Mouse (Mus musculus) forebrain, embryonic 15.5 days (tissue): ENCODE data around the gene Ksr2. TPM values are rescaled to one million over a fixed set of nuclear protein-coding genes. Genes with fewer than 3 reads are reported as not detected.
A peak's percentile ranks its signal among the peaks of the same experiment; 100 is the strongest.

ENCODE experiments used
- ATAC-seq: fragments of 200-750 bp; cut with Nextera tagmentation; replicated peaks from 2 replicates; pipeline ENCODE4 v1.8.0; 2017; ENCODE audit warnings: mild to moderate bottlenecking, moderate TSS enrichment, moderate library complexity
- H3K27ac ChIP-seq: fragments of 300-500 bp; sonication (generic); replicated peaks from 2 replicates; pipeline ENCODE4 v1.5.1; 2015; ENCODE audit warnings: mild to moderate bottlenecking, inconsistent platforms
- H3K27me3 ChIP-seq: fragments of 300-500 bp; sonication (generic); 2 replicates; pipeline ENCODE4 v1.6.1; 2015; ENCODE audit warnings: inconsistent platforms
- H3K36me3 ChIP-seq: fragments of 300-500 bp; sonication (generic); 2 replicates; pipeline ENCODE4 v1.6.1; 2015; ENCODE audit warnings: mild to moderate bottlenecking, inconsistent platforms
- H3K4me1 ChIP-seq: fragments of 300-500 bp; sonication (generic); 2 replicates; pipeline ENCODE4 v1.6.1; 2015; ENCODE audit warnings: inconsistent platforms
- H3K4me2 ChIP-seq: fragments of 300-500 bp; sonication (generic); replicated peaks from 2 replicates; pipeline ENCODE4 v1.6.1; 2015; ENCODE audit warnings: mild to moderate bottlenecking, inconsistent platforms
- H3K4me3 ChIP-seq: fragments of 300-500 bp; sonication (generic); 2 replicates; pipeline ENCODE4 v1.5.1; 2015; ENCODE audit warnings: mild to moderate bottlenecking, inconsistent platforms
- H3K9ac ChIP-seq: fragments of 300-500 bp; sonication (generic); replicated peaks from 2 replicates; pipeline ENCODE4 v1.6.1; 2015; ENCODE audit warnings: mild to moderate bottlenecking, inconsistent platforms
- H3K9me3 ChIP-seq: fragments of 300-500 bp; sonication (generic); 2 replicates; pipeline ENCODE4 v1.6.1; 2016; ENCODE audit warnings: inconsistent platforms
- WGBS: fragments of 180-500 bp; shearing (Covaris S2); methylation state at CpG from one replicate; pipeline ENCODE4 v1.1.7; 2015; ENCODE audit warnings: mixed read lengths; 5-methylcytosine and 5-hydroxymethylcytosine counted together
- polyA plus RNA-seq: library from polyadenylated mRNA; unstranded; fragments of >200 nt; fragmentation: Nextera tagmentation; extraction: Ambion mirVana; gene quantifications from 2 replicates; pipeline ENCODE4 v1.2.1, GENCODE M21; 2015

Ksr2 gene
- polyA plus RNA-seq, 1 experiment from 2014 or later = 5.5 TPM

DNA sequence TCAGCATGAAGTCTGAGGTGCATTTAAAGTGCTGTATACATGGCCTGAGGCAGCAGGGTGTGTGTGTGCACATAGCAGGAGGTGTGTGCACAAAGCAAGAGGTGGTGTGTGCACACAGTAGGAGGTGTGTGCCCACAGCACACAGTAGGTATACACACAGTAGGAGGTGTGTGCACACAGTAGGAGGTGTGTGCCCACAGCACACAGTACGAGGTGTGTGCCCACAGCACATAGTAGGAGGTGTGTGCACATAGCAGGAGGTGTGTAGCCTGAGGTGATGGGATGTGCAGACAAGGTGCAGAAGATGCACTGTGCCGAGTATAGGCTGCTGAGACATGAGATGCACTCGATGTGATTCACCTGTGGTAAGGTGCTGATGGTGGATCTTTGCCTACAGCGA lies 140.7 kb downstream of the Ksr2 start:
- H3K27ac ChIP-seq = no peak overlapping the region
- no peak overlapping the region for H3K4me2 ChIP-seq
- H3K36me3 ChIP-seq = no peaks in the 10 kb centered on the region
- no peak overlapping the region for H3K4me3 ChIP-seq
- ATAC-seq = no peak
- H3K9ac ChIP-seq = no peak overlapping the region
- 86% methylated on average over 4 of the region's 4 CpGs for WGBS
- no peaks in the 10 kb centered on the region for H3K27me3 ChIP-seq
- H3K9me3 ChIP-seq = no peaks in the 10 kb centered on the region
- H3K4me1 ChIP-seq = no peaks in the 10 kb centered on the region

DNA sequence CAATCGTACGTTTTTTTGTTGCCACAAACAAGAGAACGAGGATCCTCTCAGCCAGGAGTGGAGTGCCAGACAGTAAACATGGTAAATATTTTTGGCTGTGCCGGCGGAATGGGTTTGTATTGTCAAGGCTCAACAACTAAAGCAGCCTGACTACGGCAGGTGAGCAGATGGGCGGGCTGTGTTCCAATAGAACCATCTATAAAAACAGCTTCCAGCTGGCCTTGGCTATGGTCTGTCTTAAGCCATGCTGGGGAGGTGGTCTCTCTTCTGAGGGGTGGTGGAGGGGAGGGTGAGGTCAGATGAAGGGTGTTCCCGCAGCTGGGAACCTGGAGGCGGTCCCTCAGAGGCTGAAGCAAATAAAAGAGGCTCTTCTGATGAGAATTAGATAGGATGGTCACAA lies 142.8 kb downstream of the Ksr2 start:
- Histone ChIP-seq H3K9me3 (no peaks in the 10 kb centered on the region), H3K4me1 (no peaks in the 10 kb centered on the region), H3K36me3 (no peaks in the 10 kb centered on the region), H3K27ac (peak overlapping the region; percentile 21), H3K27me3 (no peaks in the 10 kb centered on the region), H3K9ac (no peak overlapping the region), H3K4me2 (no peak overlapping the region), H3K4me3 (no peak overlapping the region)
- ATAC-seq = peak; percentile 61
- WGBS = 53% methylated on average over 9 of the region's 9 CpGs

DNA sequence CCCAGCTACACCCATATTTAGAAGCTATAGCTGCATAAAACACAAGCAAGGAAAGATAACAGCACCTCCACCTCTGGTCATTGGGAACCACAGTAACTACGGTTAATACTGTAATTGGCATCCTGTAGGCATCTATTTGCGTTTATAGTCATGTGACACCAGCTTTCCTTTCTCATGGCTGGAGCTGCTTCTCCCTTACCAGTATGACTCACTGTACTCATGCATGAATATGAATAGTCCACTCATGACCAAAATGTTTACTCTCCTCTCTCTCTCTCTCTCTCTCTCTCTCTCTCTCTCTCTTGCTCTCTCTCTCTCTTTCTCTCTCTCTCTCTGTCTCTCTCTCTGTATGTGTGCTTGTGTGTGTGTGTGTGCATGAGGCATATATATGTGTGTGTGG lies 147.3 kb downstream of the Ksr2 start:
- Histone ChIP-seq H3K4me3 (no peak overlapping the region), H3K27me3 (no peaks in the 10 kb centered on the region), H3K4me2 (no peak overlapping the region), H3K27ac (no peak overlapping the region), H3K9me3 (no peaks in the 10 kb centered on the region), H3K9ac (no peak overlapping the region), H3K36me3 (no peaks in the 10 kb centered on the region), H3K4me1 (peaks cover 1% of the 10 kb centered on the region)
- no peak for ATAC-seq
- WGBS = 86% methylated on average over 2 of the region's 2 CpGs

DNA sequence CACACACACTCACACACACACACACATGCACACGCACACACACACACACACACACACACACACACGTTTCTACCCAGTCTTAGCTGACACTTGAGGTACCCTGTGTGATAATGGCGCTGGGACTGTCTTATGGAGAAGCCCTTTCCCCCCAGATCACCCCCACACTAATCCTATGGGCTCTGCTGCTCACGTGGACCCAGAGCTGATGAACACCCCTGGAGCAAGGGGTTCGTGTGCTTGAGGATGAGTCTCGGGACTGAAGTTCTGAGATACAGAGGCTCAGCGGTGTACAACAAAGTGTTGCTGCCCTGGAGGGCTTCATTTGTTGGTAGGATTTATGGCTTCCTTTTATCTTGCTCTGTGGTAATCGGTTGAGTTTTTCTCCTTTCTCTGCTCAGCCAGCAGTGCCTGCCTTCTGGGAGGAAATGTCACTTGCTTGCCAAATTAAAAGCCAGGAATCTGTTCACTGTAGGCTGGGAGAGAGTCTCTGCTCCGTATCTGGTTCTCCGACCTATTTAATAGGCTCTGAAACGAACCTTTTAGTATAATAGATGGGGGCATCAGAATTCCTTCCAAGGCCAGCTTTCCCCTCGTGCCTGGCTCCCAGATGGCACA lies 152.4 kb downstream of the Ksr2 start:
- 0 out of 2 replicates have a peak, but pooled peaks have one; percentile 16 for ATAC-seq
- Histone ChIP-seq H3K9ac (no peak overlapping the region), H3K4me1 (peaks cover 8% of the 10 kb centered on the region), H3K27ac (peak overlapping the region; percentile 84), H3K36me3 (no peaks in the 10 kb centered on the region), H3K27me3 (no peaks in the 10 kb centered on the region), H3K4me2 (no peak overlapping the region), H3K4me3 (no peak overlapping the region), H3K9me3 (no peaks in the 10 kb centered on the region)
- WGBS = 47% methylated on average over 12 of the region's 12 CpGs

DNA sequence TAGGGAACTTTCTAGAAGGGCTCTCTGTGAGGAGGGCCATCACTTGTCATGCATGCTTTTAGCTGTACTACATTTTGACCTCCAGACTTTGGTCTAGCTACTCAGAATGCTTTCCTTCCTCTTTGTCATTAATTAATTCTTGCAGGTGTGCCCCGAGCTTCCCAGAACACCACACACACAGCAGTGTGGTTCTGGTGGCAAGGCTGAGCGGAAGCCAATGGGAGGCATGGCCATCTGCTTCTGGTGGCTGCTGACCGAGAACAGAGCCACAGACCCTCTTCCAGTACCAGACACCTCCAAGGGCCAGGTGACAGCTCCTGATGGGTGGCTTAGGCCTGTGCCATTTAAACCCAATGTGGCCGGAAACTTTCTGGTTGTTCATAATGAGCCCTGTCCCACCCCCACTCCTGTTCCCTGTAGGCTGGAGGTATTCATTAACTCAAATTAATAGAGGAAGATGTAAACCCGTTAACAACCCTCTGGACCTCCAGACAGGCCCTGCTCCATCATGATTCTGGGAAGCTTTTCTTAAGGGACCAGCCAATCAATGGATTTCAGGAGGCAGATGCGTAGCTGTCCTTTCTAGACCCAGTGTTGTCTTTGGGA lies 155.5 kb downstream of the Ksr2 start:
- Histone ChIP-seq H3K27me3 (no peaks in the 10 kb centered on the region), H3K4me1 (peaks cover 12% of the 10 kb centered on the region), H3K9ac (no peak overlapping the region), H3K27ac (no peak overlapping the region), H3K4me2 (no peak overlapping the region), H3K9me3 (no peaks in the 10 kb centered on the region), H3K4me3 (no peak overlapping the region), H3K36me3 (no peaks in the 10 kb centered on the region)
- no peak for ATAC-seq
- WGBS = 71% methylated on average over 6 of the region's 6 CpGs

DNA sequence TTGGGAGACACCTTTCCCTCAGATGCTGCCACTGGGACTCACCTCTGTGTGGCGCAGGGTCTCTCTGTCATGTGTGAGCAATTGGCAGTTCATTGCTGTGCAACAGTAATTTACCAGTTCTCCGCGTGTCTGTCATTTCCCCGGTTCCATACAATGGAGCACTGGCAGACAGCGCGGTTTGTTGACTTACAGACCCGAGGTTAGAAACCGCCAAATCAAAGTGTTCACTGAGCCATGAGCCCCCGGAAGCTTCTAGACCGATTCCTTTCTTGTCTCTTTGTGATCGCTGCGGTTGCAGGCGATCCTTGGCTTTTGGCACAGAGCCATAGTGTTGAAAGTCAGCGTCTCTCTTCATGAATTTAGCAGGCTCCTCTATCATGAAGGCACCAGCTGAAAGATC lies 158.6 kb downstream of the Ksr2 start:
- no peaks in the 10 kb centered on the region for H3K27me3 ChIP-seq
- 57% methylated on average over 14 of the region's 14 CpGs for WGBS
- no peak overlapping the region for H3K9ac ChIP-seq
- ATAC-seq = 0 out of 2 replicates have a peak, but pooled peaks have one; percentile 19
- H3K36me3 ChIP-seq = no peaks in the 10 kb centered on the region
- no peak overlapping the region for H3K4me2 ChIP-seq
- no peak overlapping the region for H3K4me3 ChIP-seq
- 0 out of 2 replicates have a peak, but pooled peaks cover 5% of the 10 kb centered on the region for H3K4me1 ChIP-seq
- H3K9me3 ChIP-seq = no peaks in the 10 kb centered on the region
- H3K27ac ChIP-seq = no peak overlapping the region

DNA sequence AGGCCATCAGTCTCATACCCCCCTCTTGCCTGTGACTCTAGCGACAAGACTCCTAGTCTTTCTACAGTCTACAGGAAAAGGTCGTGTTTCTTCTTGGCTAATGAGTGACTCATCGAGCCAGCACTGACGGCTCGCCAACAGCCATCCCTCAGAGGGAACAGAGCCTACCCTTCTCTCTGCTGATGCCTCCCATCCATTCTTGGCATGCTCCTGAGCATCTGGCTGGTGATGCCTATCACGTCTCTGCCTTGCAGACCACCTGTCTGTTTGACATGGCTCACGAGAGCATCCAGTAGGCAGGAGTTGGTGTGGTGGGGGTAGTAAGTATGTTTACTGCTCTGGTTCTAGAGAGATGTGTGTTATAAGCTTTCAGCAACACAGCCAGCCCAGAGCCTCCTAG lies 161.1 kb downstream of the Ksr2 start:
- no peaks in the 10 kb centered on the region for H3K36me3 ChIP-seq
- 0 out of 2 replicates have a peak, but pooled peaks cover 5% of the 10 kb centered on the region for H3K4me1 ChIP-seq
- 65% methylated on average over 7 of the region's 7 CpGs for WGBS
- no peak for ATAC-seq
- no peak overlapping the region for H3K4me3 ChIP-seq
- H3K27me3 ChIP-seq = no peaks in the 10 kb centered on the region
- no peaks in the 10 kb centered on the region for H3K9me3 ChIP-seq
- H3K27ac ChIP-seq = 0 out of 2 replicates have a peak overlapping the region, but pooled peaks have one; percentile 2
- no peak overlapping the region for H3K4me2 ChIP-seq
- H3K9ac ChIP-seq = no peak overlapping the region

DNA sequence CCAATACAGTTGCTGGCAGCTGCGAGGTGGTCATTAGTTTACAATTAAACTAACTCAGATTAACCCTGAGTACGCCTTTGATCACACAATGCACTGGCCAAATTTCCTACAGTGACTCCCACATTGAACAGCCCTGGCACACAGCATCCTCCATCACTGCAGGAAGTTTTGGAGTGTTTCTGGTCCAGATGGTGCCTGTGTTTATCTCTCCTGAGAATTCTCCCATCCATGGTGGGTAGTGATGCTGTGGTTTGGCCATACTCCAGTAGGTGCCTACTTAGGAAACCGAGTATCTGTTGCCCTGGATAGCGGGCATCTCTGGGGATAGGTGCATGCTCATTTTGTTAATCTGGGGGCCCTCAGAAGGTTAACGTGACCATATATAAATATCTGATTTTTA lies 163.8 kb downstream of the Ksr2 start:
- H3K9me3 ChIP-seq = no peaks in the 10 kb centered on the region
- H3K4me3 ChIP-seq = no peak overlapping the region
- no peak overlapping the region for H3K4me2 ChIP-seq
- no peak overlapping the region for H3K27ac ChIP-seq
- no peak overlapping the region for H3K9ac ChIP-seq
- H3K4me1 ChIP-seq = 0 out of 2 replicates have a peak, but pooled peaks cover 3% of the 10 kb centered on the region
- H3K27me3 ChIP-seq = no peaks in the 10 kb centered on the region
- no peaks in the 10 kb centered on the region for H3K36me3 ChIP-seq
- 80% methylated on average over 5 of the region's 5 CpGs for WGBS
- ATAC-seq = no peak

DNA sequence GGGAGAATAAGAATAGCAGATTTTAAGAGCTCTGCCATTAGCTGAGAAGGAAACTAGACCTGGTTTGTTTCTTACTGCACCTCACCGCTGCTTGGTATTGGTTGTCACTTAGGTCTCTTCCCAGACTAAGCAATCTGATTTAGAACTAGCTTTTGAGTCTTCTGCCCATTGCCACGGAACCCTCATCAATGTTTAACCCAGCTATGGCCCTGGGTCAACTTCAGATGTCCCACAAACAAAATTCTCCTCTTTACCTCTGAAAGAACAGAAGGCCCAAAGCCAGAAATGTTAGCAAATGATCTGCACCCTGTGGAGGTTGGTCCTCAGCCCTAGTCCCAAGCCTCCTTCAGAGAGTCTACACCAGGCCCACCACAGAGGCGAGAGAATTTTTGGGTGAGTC lies 167.9 kb downstream of the Ksr2 start:
- Histone ChIP-seq H3K36me3 (no peaks in the 10 kb centered on the region), H3K4me3 (no peak overlapping the region)
- WGBS = 94% methylated on average over 3 of the region's 3 CpGs

DNA sequence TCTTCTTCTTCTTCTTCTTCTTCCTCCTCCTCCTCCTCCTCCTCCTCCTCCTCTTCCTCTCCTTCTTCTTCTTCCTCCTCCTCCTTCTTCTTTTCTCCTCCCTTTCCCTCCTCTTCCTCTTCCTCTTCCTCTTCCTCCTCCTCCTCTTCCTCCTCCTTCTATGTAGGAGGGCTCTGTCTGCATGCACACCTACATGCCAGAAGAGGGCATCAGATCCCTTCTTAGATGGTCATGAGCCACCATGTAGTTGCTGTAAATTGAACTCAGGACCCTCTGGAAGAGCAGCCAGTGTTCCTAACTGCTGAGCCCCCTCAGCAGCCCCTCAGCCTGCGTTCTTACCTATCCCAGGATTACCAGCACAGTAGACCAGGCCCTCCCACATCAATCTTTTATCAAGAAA lies 170.6 kb downstream of the Ksr2 start:
- H3K4me3 ChIP-seq = no peak overlapping the region
- H3K27ac ChIP-seq = no peak overlapping the region
- no peak overlapping the region for H3K9ac ChIP-seq
- no peaks in the 10 kb centered on the region for H3K36me3 ChIP-seq
- H3K4me2 ChIP-seq = no peak overlapping the region
- no peaks in the 10 kb centered on the region for H3K27me3 ChIP-seq
- 38% methylated on average over 1 of the region's 1 CpGs for WGBS
- no peaks in the 10 kb centered on the region for H3K9me3 ChIP-seq
- H3K4me1 ChIP-seq = no peaks in the 10 kb centered on the region
- ATAC-seq = no peak

More for the DNA sequence above, 167.9 kb downstream of the Ksr2 start:
- Histone ChIP-seq H3K4me1 (no peaks in the 10 kb centered on the region), H3K27me3 (no peaks in the 10 kb centered on the region), H3K9me3 (no peaks in the 10 kb centered on the region), H3K9ac (no peak overlapping the region), H3K4me2 (no peak overlapping the region), H3K27ac (no peak overlapping the region)
- no peak for ATAC-seq

DNA sequence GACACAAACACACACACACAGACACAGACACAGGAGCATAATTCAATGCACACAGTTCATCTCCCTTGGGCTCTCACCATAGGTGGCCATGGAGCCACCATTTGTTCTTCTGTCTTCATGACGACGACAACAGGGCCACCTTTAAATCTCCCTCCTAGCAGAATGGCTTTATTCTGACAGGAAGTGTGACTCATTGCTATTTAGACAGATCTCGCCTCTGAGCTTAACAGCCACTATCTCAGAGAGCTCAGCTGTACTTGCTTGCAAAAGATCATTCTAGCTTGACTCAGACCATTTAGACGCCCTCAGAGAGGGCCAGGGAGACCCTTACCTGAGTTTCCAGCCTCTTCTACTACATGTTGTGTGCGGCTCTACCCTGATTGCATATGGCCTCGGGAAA lies 175.5 kb downstream of the Ksr2 start:
- 67% methylated on average over 6 of the region's 6 CpGs for WGBS
- Histone ChIP-seq H3K9me3 (no peaks in the 10 kb centered on the region), H3K4me1 (peaks cover 10% of the 10 kb centered on the region), H3K4me3 (no peak overlapping the region), H3K27ac (no peak overlapping the region), H3K36me3 (no peaks in the 10 kb centered on the region), H3K4me2 (no peak overlapping the region), H3K9ac (no peak overlapping the region), H3K27me3 (no peaks in the 10 kb centered on the region)
- no peak for ATAC-seq

DNA sequence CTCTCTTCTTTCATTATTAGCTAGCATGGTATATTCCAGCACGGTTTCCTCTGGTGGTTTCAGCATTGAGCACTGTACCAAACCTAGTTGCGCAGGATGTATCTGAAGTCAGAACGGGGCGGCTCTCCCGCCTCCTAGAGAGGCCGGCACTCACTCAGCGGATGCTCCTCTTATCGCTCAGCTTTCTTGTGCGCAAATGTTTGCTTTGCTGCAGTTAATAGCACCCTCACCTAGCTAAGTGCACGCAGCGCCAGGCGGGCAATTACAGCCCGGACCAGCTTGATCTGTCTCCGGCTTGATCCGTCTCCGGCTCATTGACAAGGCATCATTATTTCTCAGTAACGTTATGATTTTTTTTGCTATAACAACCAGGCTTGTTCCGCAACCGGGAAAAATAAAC lies 179.5 kb downstream of the Ksr2 start:
- 42% methylated on average over 19 of the region's 19 CpGs for WGBS
- no peaks in the 10 kb centered on the region for H3K9me3 ChIP-seq

DNA sequence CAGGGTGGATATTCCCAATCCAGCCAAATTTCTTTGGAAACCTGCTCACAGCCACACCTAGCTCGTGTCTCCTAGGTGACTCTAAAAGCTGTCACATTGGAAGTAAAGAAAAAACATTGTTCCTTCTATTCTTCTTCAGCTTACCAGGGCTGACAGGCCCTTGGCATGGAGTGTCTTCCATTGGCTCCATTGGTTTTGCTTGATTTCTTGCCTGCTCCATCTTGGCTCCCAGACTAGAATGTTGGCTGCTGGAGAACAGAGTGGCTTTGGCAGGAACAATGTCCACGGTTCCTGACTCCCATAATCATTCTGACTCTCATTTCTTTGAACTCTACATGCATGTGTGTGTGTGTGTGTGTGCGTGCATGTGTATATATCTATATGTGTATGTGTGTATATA lies 183.0 kb downstream of the Ksr2 start:
- ATAC-seq = no peak
- WGBS = 81% methylated on average over 3 of the region's 3 CpGs
- Histone ChIP-seq H3K27ac (no peak overlapping the region), H3K4me2 (no peak overlapping the region), H3K4me1 (peaks cover 10% of the 10 kb centered on the region), H3K9ac (no peak overlapping the region), H3K36me3 (no peaks in the 10 kb centered on the region), H3K4me3 (no peak overlapping the region), H3K9me3 (no peaks in the 10 kb centered on the region), H3K27me3 (no peaks in the 10 kb centered on the region)

More for the DNA sequence above, 179.5 kb downstream of the Ksr2 start:
- Histone ChIP-seq H3K9ac (no peak overlapping the region), H3K4me2 (peak overlapping the region; percentile 27), H3K36me3 (no peaks in the 10 kb centered on the region), H3K27ac (peak overlapping the region; percentile 43; the same call in 1 of the 2 replicates), H3K27me3 (no peaks in the 10 kb centered on the region), H3K4me3 (no peak overlapping the region), H3K4me1 (peaks cover 10% of the 10 kb centered on the region)
- ATAC-seq = peak; percentile 48; the same call in 1 of the 2 replicates
